Mouse (Mus musculus) stomach, adult 2 months (tissue): Measurements from ENCODE around the gene Ssmem1. TPM values are rescaled to one million over a fixed set of nuclear protein-coding genes. Genes with fewer than 3 reads are reported as not detected.

Source experiments
- polyA plus RNA-seq: library from polyadenylated mRNA; depleted of rRNA; stranded (reverse); fragments of >200 nt; gene quantifications from 2 replicates; pipeline ENCODE4 v1.2.3, GENCODE M21; 2012; rRNA removed

Gene Ssmem1
- not detected in 2 replicates for polyA plus RNA-seq

DNA sequence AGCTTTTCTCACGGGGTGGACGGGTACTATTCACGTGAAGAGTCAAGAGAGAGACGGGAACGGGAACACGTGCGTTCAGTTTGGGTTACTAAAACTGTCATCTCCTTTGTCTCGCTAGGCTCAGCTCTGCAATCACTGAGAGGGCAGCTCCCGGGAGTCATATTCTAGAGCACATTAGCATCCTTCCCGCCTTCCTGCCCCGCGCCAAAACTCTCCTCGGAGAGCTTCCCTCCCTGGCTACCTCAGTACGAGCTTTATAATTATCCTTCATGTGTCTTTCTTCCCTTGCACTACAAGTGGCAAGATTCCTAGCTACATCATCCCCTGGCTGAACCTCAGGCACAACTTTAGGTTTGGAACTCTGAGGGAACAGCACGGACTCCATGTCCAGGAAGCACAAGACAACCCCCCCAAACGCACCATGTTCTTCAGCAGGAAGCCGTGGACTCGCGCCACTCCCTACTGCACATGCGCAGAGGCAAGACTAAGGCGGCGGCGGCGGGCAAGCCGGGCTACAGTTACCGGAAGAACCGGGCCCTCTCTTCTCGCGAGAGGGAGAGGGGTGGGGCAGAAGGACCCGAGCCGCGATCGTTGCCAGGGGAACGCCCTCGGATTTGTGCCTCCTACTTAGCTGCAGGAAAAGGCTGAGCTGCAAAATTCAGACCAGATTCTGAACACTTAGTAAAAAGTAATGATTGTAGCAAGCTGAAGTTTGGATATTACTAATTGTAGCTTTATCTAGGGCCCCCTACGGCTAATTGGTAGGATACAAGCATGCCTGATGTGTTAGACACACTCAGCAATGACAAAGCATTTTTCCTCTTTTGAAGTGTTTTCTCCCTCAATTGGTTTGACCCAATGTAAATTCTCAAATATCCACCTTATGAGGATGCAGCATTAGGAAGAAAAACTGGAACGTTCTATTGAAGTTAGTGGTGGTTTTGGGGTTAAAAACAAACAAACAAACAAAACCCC is at the start of gene Ssmem1, which contains the start of gene Tmem209:
Gene Ssmem1 (plus strand): TSS at position 585 of the 975 bp plus-strand sequence.
Gene Tmem209 (minus strand): TSS at position 519 of the 975 bp plus-strand sequence.

DNA sequence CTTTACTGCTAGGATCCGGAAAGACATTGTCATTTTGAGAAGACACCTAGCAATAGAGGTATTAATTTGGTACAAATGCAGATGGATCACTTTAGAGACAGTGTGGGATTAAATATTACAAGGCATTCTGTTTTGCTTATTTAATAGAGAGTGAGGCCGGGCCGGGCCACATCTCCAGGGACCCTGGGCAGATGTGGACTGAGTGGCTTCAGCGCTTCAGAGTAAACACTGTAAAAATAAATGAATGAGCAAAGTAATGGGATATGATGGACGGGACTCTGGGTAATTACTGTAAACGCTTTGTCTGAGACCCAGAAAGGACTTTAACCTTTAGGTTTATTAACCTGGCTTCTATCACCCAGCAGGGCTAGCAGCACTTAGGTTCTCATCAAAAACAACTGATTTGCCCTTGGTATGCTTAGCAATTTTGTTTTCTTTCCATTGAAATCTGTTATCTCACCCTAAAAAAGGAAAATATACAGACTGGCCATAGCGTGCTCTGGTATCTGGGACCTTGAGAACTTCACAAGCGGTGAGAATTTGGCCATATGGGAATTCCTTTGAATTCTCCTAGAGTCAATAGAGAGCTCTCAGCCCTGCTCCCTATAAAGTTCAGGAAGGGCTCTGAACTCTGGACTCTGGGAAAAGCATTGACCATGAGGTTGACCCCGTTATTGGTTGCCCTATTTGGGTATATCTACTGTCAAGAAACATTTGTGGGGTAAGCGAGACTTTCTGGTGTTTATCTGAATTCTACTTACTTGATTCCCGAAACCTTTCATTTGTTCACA is 31.6 kb downstream of the Ssmem1 start, which contains the start of gene Cpa2:
Gene Cpa2 (plus strand): TSS at position 574 of the 791 bp plus-strand sequence.

DNA sequence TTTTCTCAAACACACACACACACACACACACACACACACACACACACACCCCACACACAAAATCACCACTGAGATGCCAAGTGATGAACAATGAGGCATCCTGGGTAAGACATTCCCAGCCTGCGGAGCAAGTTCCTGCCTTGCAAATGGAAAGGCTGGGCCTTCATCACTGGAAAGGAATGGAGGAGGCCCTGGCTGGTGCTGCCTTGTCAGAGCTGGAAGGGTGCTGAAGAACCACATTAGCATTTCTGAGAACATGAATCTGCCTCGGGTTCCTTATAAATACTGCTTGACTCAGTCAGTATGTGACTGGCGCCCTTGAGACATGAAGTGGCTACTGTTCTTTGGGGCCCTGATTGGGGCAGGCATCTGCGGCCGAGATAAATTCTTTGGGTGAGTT is 58.4 kb downstream of the Ssmem1 start, which contains the start of gene Cpa4:
Gene Cpa4 (plus strand): TSS at position 301 of the 400 bp plus-strand sequence.

Other genes with a start within 250 kb of the Ssmem1 start
- gene Ube2h, start 205.3 kb upstream of the Ssmem1 start, polyA plus RNA-seq: 43.5 and 68.8 TPM in 2 replicates
- gene Zc3hc1, start 118.8 kb upstream of the Ssmem1 start, polyA plus RNA-seq: 6.2 and 6.5 TPM in 2 replicates
- gene Klhdc10, start 108.0 kb upstream of the Ssmem1 start, polyA plus RNA-seq: 5.4 and 5.6 TPM in 2 replicates
- 7.3 and 13.7 TPM in 2 replicates for gene Tmem209, start 66 bp upstream of the Ssmem1 start, polyA plus RNA-seq
- 0.06 TPM in 1 of 2 replicates, not detected in the other for gene Cpa2, start 31.7 kb downstream of the Ssmem1 start, polyA plus RNA-seq
- gene Cpa4, start 58.5 kb downstream of the Ssmem1 start, polyA plus RNA-seq: 4.9 and 6.6 TPM in 2 replicates
- gene Cpa5, start 101.2 kb downstream of the Ssmem1 start, polyA plus RNA-seq: 0.24 TPM in 1 of 2 replicates, not detected in the other
- gene Cpa1, start 129.4 kb downstream of the Ssmem1 start, polyA plus RNA-seq: 0.22 and 0.45 TPM in 2 replicates
- gene Cep41, start 183.9 kb downstream of the Ssmem1 start, polyA plus RNA-seq: 0.62 and 0.71 TPM in 2 replicates
- 7.2 and 20.9 TPM in 2 replicates for gene Mest, start 213.7 kb downstream of the Ssmem1 start, polyA plus RNA-seq